13 mouse cellular contexts compared by ENCODE assay signal in the genomic region with DNA sequence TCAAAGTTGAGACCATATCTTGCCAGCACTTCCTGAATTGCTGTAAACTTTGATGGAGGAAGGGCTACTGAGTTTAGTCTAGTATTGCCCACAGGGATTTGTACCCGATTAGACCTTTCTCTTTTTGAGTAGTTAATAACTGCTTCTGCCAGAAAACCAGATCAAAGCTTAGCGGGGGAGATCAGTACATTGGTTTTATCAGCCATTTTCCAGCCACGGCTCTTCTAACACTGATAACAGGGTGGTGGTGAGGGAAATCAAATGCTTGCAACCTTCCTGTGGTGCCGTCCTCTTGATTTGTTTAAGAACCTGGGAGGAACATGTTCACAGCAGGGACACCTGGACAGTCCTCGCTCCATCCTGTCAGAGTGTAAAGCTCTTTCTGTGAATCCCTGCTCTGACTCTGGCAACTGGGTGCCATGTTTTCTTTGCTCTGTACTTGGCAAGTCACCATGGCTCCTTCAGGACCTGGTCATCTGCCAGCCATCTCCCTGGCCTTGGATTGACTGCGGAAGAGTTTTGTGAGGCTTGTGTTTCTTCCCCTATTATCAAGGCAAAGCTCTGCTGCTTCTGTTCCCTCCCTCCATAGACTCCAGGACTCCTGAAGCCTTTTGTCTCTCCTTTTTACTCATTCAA.
DNase-seq lines count a peak whose midpoint lies in the region; TF ChIP-seq lines count a peak whose summit lies in the region.
"Had no signal": no experiment of that assay in that cellular context is flagged by ENCODE, and none has a peak within 500 bp of the region (broad histone marks: within the 10 kb centered on the region; RNA-seq: fewer than 3 reads in every experiment).

No protein-coding gene starts in this region.

- H3K27me3 ChIP-seq in heart, adult 2 months (ENCODE audit: control insufficient read depth, insufficient read depth, low read length): no peaks in the 10 kb centered on the region
- H3K27me3 ChIP-seq: CH12.LX; kidney, embryonic 15.5 days had no signal

- no peak for TF ChIP-seq CTCF in heart, adult 2 months (IDR thresholded peaks at IDR 0.05)

- WGBS in heart, adult 2 months: 30% methylated on average over 6 of the region's 6 CpGs

- no peak for TF ChIP-seq POLR2A in heart, adult 2 months (IDR thresholded peaks at IDR 0.05; ENCODE audit: insufficient read depth, low read depth, low read length)

- no peak overlapping the region for H3K4me3 ChIP-seq in heart, adult 2 months
- H3K4me3 ChIP-seq: erythroblast, embryonic 14.5 days; gastrocnemius, adult 2 months; kidney, embryonic 15.5 days; myocyte had no signal

- intact Hi-C loops in heart, adult 2 months (cut with DNase I): no loop called here
- intact Hi-C loops in heart, postnatal 25 days (cut with DNase I): loop anchor here (5.0 kb wide), 1 partner anchor 56 kb away; no protein-coding TSS in a partner anchor
- intact Hi-C loops in left cerebral cortex, postnatal 14 days (cut with DNase I): no loop called here

- peak; percentile 3 to 17 for DNase-seq in heart, adult 2 months
- no peak for DNase-seq in heart, postnatal 25 days (ENCODE audit: low spot score)
- peak; percentile 33 for DNase-seq in adipocyte (ENCODE audit: low spot score)
- peak; percentile 6 for DNase-seq in embryo, embryonic 9.5 days (ENCODE audit: extremely low spot score)
- peak; percentile 36 for DNase-seq in lung, postnatal 36 days
- no peak for DNase-seq in layer of hippocampus, adult 11-12 months (ENCODE audit: low spot score)
- DNase-seq in left cerebral cortex, postnatal 14 days (ENCODE audit: low spot score in 2 of 2): no peak
- DNase-seq: gastrocnemius, adult 2 months; liver, postnatal 0 days had no signal

- no peak overlapping the region for H3K27ac ChIP-seq in heart, adult 2 months
- H3K27ac ChIP-seq: gastrocnemius, adult 2 months; kidney, embryonic 15.5 days had no signal

- H3K4me1 ChIP-seq in heart, adult 2 months (ENCODE audit: control insufficient read depth, insufficient read depth, low read length): peaks cover 2% of the 10 kb centered on the region

- no peak for TF ChIP-seq EP300 in heart, adult 2 months (IDR thresholded peaks at IDR 0.05; ENCODE audit: insufficient read depth, low read depth, low read length)

- H3K9ac ChIP-seq in heart, adult 2 months (ENCODE audit: low read depth, low read length): no peak overlapping the region
- H3K9ac ChIP-seq: kidney, embryonic 15.5 days; liver, postnatal 0 days had no signal

- peaks cover 2% of the 10 kb centered on the region; the same call in 1 of the 2 replicates for H3K36me3 ChIP-seq in heart, adult 2 months (ENCODE audit: control insufficient read depth, insufficient read depth, low read length)
- H3K36me3 ChIP-seq: kidney, embryonic 15.5 days had no signal

- no peaks in the 10 kb centered on the region for H3K79me2 ChIP-seq in heart, adult 2 months (replicated peaks; ENCODE audit: control insufficient read depth, insufficient read depth, low read length)

Comparison
In these comparisons a context has a peak if more than half of its experiments do, and no peak if none do; other contexts are left out.
1. DNase-seq: peak in heart, adult 2 months (2 of 2), adipocyte (single experiment), embryo, embryonic 9.5 days (single experiment) and lung, postnatal 36 days (single experiment); none in heart, postnatal 25 days (single experiment), layer of hippocampus, adult 11-12 months (single experiment) and left cerebral cortex, postnatal 14 days (0 of 2).